Mouse (Mus musculus) cerebellum, postnatal 25 days (tissue): ENCODE results near the gene Gm20830.
"Not testable (repeated sequence)": the region's sequence is repeated elsewhere in the genome, so short reads cannot be mapped to it uniquely, and the experiment has no call there.

Source experiments
- DNase-seq, 2 experiments: peaks; one replicate each; pipeline ENCODE4 v3.0.0; 2021; ENCODE audit warnings: mixed read lengths in 2 of 2

The Gm20830 gene

DNA sequence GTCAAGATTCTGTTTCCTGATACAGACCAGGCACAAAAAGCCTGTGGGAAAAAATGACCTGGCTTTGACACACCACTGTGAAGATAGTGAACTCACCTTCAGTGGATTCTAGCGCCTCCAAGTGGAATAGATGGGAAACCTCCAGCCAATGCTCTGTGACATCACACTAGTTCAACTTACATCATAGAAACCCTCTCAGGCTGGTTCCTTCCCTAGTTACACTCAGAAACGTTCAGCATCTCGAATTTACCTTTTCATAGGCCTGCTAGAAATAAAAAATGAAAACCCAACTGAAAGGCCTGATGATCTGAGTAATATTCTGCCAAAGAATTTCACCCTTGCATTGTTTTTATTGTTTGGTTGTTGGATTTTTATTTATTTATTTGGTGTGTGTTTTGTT lies at the start of gene Gm20830:
Gm20830 (minus strand) TSS at position 101 of the 400 bp plus-strand sequence.
- DNase-seq = not testable (repeated sequence)
